Mouse (Mus musculus): ENCODE measurements around the gene Adamtsl4.
"Not testable (repeated sequence)": the region's sequence is repeated elsewhere in the genome, so short reads cannot be mapped to it uniquely, and the experiment has no call there.

The Adamtsl4 gene

DNA sequence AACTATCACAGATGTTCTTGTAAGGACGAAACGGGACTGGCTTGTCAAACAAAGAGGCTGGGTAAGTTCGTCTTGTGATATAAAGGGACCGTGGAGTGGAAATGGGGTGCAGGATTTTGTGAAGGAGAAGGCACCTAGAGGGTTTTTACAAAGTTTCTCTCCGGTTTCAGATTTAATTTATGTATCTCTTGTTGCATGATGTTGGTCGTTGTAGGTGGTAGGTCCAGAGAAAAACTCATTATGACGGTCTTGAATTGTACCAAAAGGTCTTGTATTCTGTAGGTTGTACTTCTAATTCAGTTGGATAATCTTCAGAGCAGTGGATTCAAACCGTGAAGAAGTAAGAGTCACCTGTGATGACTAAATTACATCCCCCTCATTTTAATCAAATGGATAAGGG, 27.8 kb downstream of the Adamtsl4 start:
- DNase-seq (ENCODE audit: low spot score): no peak

DNA sequence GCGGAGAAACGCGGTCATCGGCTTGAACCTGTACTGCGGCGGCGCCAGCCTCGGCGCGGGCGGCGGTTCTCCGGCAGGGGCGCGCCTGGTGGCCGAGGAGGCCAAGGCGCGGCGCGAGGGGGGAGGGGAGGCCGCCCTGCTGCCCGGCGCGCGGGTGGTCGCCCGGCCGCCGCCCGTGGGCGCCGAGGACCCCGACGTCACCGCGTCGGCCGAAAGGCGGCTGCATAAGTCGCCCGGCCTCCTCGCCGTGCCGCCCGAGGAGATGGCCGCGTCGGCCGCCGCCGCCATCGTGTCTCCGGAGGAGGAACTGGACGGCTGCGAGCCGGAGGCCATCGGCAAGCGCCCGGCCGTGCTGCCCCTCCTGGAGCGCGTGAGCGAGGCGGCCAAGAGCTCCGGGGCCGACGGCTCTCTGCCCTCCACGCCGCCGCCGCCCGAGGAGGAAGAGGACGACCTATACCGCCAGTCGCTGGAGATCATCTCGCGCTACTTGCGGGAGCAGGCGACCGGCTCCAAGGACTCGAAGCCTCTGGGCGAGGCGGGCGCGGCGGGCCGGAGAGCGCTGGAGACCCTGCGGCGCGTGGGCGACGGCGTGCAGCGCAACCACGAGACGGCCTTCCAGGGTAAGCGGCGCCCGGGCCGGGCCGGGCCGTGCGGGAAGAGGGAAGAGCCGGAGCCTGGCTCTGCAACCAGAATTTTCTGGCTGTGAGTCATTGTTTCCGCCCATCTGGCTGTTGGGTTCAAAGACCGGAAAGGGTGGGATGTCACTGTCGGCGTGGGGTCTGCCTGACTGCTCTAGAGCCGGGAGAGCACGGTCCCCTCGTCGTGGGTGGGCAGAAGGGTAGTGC, 28.6 kb downstream of the Adamtsl4 start:
- DNase-seq (ENCODE audit: low spot score): peak; percentile 79

DNA sequence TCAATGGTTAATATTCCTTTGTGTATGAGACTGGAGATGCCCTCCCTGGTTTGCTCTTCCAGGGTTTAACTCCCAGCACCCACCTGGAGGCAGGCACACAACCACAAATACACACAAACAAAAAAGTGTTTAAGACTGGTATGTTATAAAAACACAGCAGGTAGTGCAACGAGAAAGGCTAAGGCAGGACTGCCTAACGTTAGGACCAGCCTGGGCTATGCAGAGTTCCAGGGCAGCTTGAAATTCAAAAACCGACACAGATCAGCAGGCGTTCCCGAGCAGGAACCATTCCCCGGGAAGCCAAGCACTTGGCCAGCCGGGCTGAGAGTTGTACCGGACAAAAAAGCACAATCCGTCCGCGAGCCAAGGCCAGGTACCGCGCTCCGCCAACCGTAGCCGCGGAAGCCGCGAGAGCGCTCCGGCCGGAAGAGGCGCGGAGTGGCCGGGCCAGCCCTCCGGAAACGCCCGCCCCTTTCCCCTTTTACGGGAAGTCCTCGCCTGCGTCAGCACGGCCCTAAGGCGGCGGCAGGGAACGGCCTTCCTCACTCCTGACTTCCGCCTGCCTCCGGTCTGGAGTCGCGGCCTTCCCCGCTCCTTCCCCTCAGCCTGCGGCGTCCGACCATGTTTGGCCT, 29.4 kb downstream of the Adamtsl4 start, which contains the start of gene Mcl1:
TSS of gene Mcl1 (plus strand) at position 553 of the 632 bp plus-strand sequence.
- peak; percentile 97 for DNase-seq (ENCODE audit: low spot score)

DNA sequence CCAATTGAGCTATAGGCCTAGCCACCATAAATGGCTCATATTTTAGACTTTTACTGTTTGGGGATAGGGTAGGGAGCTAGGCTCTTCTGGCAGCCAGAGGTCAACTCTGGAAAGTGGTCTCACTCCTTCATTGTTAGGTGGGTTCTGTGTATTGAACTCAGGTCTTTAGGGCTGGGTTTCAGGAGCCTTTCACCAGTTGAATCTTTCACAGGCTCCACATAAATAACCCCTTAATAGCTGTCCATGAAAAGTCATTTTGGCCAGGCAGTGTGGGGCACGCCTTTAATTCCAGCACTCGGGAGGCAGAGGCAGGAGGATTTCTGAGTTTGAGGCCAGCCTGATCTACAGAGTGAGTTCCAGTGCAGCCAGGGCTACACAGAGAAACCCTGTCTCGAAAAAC, 30.0 kb downstream of the Adamtsl4 start:
- DNase-seq (ENCODE audit: low spot score): no peak

DNA sequence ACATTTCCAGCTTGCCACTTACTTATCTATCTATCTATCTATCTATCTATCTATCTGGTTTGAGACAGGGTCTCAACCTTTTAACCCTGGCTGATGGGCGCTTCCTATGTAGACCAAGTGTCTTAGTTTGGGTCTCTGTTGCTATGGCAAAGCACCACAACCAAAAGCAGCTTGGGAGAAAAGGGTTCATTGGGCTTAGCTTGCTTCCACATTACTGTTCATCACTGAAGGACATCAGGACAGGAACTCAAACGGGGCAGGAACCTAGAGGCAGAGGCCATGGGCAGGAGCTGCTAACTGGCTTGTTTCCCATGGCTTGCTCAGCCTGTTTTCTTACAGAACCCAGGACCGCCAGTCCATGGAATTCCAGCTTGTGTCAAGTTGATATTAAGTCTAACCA, 30.6 kb downstream of the Adamtsl4 start:
- no peak for DNase-seq (ENCODE audit: low spot score)

DNA sequence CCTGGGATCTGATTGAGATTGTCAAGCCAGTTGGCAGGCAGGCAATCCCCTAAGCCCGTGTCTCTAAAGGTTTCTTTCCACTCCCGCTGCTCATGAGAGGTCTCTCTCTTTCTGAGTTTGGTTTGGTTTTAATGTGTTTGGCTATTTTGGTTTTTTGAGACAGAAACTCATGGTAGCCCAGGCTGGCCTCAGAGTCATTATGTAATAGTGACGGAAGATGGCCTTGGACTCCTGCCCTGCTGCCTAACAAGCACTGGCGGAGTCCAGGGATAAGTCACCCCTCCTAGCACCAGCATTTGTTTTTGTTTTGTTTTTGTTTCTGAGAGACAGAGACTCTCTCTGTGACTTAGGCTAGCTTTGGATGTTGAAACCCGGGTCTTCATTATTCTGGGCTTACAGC, 32.3 kb downstream of the Adamtsl4 start:
- no peak for DNase-seq (ENCODE audit: low spot score)

DNA sequence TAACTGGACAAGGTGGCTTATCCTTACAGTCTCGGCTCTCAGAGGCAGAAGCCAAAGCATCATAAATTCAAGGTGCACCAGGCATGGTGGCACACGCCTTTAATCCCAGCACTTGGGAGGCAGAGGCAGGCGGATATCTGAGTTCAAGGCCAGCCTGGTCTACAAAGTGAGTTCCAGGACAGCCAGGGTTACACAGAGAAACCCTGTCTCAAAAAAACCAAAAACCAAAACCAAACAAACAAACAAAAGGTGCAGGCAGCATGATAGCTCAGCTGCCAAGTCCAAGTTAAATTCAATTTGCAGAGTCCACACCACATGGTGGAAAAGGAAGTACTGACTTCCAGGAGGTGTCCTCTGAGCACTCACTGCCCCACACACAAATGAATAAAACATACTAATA, 33.3 kb downstream of the Adamtsl4 start:
- not testable (repeated sequence) for DNase-seq (ENCODE audit: low spot score)

DNA sequence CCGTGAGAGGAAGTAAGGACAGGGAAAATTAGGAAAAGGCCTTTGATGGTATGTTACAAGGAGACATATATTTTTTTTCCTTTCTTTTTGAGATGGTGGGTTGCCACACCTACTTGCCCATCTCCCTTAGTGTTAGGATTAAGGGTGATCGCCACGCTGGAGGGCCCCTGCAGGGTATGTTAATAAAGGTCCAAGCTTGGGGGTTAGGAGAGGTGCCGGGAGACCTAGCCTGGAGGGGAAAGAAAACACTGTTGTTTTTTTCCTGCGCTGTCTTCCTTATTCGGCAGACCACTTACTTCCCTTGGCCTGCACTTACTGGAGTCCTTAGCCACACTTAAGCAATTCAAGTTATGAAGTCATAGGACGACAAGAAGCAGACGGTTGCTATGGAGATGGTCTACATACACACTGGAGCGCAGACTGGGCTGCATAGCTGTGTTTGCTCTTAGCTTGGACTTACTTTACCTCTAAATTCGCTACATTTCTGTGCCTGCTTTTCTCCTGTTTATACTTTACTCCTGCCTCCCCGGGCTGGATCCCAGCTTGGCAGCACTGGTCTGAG, 34.2 kb downstream of the Adamtsl4 start:
- peak; percentile 48 for DNase-seq (ENCODE audit: low spot score)

DNA sequence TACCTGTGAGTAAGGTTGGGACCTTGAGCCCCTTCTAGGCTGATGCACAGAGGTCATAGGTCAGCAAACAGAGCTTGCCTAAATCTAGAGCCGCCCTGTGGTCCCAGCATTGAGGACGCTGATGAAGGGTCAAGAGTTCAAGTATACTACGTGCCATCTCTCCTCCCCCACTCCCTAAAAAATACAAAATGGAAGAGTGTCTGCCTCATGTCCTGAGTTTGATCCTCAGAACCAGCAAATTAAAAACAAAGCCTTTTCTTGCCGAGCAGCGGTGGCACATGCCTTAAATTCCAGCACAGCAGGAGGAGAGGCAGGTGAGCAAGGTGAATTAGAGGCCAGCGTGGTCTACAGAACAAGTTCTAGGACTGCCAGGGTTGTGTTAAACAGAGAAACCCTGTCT, 34.8 kb downstream of the Adamtsl4 start:
- no peak for DNase-seq (ENCODE audit: low spot score)

DNA sequence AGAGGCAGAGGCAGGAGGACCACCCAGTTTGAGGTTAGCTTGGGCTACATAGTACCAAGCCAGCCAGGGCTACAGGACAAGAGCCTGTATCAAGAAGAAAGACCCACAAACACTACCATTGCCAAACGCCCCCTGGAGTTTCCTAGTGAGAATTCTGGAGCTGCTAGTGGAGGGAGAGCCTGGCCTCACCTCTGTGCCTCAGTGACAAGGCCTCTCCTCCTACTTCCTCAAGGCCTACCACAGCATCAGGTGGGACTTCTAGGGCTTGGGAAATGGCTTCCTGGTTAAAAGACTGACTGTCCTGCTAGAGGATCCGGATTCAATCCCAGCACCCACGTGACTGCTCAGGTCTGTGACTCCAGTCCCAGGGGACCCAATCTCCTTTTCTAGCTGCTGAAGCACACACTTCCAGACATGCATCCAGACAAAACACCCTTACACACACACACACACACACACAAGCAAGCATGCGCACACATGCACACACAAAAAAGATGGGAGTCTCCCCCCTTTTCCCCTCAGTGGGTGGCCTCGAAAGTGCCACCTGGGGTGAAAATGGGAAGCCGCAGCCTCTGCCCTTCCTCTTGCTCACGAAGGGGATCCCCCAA, 35.4 kb downstream of the Adamtsl4 start:
- DNase-seq (ENCODE audit: low spot score): no peak

DNA sequence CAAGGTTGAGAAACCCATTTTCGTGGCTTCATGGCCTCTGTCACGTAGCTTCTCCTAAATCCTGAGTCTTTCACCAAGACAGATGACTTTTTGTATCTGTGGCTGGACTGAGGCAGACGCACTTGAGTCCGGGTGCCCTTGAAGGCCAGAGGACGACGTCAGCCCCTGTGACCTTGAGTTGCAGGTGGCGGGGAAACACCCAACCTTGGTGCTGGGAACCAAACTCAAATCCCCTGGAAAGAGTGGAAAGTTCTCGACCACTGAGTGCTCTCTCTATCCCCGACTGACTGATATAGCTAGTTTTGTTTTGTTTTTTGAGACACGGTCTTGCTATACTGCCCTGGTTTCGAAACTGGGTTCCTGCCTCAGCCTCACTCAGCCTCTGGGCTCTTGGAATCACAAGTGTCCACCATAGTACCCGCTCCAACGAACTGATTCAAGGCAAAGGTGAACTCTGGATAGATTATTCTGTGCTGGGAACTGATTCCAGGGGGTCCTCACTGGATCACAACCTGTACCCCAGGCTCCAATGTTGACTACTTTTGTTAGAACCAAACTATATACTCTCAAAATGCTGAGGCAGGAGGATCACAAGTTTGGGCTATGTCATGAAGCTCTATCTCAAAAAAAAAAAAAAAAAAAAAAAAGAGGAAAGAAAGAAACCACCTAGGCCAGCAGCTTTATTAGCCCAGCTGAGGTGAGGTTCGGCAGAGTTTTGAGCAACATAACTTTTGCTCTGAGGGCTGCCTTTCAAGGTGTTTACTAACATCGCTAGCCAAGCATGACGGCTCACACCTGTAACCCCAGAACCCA, 36.1 kb downstream of the Adamtsl4 start:
- DNase-seq (ENCODE audit: low spot score): no peak

DNA sequence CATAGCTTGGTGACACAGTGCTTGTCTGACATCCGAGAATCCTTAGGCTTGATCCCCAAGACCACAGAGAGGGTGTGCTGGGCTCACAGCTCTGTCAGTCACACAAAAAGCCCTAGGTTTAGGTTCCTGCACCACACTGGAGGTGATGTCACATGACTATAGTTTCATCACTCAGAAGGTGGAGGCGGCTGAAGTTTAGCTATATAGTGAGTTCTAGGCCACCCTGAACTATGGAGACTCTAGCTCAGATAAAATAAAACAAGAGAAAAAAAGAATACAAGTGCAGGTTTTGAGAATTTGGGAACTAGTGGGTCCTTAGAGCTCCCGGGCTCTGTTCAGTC, 36.7 kb downstream of the Adamtsl4 start:
- no peak for DNase-seq (ENCODE audit: low spot score)

DNA sequence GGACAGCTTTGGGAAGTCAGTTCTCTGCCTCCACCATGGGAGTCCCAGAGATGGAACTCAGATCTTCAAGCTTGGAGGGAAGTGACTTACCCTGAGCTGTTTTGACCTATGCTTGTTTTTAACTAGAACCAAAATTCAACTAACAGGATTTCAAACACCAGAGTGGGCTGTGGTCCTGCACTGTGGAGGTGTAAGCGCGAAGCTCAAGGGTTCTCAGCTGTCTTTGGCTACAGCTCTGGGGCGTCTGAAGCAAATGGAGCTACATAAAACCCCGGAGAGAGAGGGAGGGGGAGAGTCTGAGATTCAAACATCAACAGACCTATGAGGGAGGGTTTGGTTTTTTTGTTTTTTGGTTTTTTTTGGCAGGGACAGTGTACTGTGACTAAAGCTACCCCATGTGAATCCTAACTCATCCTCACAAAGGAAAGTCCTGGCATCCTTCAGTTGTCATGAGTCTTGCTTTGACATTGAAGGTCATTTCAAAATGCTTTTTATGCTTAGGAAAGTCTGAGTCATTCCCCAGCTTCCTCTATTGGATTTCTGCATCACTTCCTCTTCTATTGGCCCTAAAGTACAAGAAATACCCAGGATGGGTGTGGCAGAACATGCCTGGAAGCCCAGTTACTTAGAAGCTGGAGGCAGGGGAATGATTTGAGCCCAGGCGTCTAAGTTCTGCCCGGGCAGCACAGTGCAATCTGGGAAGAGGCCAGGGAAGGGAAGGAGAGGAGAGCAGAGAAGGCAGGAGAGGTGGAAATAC, 37.3 kb downstream of the Adamtsl4 start:
- peak; percentile 60 for DNase-seq (ENCODE audit: low spot score)

DNA sequence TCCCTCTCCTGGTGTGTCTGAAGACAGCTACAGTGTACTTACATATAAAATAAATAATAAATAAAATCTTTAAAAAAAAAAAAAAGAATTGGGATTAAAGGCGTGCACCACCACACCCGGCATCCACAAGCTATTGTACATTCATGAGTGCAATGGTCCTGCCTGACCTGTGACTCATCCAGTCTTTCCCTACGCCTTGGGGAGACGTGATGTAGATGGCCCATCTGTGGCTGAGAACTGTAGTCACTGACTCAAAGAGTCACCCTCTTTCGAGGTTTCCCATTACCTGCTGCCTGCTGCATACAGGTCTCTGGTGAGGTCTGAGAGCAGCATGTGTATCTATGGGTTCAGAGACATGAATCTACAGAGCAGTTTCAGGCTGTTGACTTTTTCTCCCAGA, 39.7 kb downstream of the Adamtsl4 start:
- DNase-seq (ENCODE audit: low spot score): no peak

DNA sequence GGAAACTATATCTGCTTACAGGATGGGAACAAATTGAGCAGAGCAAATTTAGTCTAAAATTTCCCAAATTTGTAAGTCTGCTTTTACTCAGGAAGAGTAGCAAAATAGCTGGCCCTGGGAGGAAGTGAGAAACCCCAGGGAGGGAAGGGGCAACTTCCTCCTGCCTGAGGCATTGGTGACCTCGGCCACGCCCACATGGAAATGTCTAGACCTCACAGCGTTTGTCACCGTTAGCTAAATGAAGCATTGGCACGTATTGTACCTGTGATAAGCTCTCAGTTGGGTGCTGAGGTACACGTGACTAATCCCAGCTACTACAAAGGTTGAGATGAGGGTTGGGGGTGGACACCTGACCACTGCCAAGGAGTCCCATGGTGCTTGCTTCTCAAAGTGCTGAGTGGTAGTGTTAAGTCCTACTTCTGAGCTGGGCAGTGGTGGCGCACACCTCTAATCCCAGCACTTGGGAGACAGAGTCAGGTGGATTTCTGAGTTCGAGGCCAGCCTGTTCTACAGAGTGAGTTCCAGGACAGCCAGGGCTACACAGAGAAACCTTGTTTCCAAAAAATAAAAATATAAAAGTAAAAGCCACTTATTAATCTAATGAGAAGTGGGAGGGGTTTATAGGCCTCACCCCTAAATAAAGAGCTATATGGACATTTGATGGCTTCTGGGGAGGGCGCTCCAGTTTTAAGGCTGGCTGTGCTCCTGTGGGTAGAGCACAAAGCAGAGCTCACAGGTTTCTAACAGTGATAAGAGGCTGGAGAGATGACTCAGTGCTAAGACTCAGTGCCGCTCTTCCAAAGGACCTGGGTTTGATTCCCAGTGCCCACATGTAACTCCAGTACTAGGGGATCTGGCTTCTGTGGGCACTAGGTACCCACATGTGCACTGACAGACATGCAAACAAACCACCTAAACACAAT, 42.1 kb downstream of the Adamtsl4 start:
- DNase-seq (ENCODE audit: low spot score): no peak

DNA sequence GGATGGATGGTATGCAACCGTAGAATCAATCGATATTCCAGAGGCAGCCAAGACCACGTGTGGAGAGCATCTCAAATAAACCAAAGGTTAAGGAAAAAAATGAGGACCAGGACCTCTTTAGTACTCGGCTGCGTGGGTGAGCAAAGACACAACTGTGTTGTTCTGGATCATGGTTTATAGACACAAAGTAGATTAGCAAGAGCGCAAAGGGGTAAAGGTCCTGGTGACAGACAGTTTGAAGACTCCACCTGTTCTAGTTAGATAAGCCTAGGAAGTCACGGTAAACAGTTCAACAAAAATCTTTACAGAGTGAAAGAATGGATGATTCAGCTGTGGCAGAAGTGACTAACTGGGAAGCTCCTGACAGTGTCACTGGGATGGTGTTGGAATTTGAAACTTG, 44.6 kb downstream of the Adamtsl4 start:
- no peak for DNase-seq (ENCODE audit: low spot score)

DNA sequence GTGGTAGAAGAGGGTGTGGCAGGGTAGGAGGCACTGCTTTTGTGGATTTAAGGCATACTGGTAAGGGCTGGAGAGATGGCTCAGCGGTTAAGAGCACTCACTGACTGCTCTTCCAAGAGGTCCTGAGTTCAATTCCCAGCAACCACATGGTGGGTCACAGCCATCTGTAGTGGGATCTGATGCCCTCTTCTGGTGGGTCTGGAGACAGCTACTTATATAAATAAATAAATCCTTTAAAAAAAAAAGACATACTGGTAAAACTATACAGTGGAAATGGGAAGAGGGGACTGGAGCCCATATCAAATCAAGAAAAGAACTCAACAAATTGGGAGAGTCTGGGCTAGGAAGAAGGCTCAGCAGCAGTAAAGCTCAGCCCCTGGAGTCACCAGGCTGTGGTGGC, 48.0 kb downstream of the Adamtsl4 start:
- no peak for DNase-seq (ENCODE audit: low spot score)

DNA sequence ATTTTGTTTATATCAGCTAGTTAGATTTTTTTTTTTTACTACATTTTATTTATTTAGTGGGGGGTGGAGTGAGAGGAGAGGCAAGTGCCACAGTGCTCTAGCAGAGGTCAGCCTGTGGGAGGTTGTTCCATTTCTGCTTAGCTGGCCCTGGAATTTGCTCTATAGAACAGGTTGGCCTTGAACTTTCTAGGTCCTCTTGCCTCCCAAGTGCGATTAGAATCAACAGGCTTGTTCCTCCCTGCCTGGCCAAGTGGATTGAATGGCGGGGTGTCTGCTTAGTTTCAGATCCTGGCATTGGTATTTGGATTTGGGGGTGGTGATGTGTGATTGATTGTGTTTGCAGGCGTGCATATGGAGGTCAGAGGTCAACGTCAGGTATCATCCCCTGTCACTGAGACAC, 51.6 kb downstream of the Adamtsl4 start:
- DNase-seq (ENCODE audit: low spot score): no peak

DNA sequence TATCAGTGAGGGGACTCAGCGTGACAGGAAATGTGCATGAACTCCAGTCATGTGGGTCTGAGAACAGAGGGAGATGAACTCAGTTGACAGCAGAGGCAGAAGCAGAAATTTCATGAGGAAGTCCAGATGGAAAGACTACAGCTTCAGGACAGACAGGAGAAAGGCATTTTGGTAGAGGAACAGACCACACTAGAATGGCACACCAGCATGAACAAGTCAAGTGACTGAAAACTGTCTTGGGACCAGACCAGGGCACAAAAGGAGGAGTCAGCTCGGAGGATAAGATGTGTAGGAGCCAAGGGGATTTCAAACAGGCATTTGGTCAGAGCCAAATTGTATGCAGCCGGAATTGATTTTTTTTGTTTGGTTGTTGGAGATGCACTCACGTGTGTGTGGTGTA, 52.1 kb downstream of the Adamtsl4 start:
- DNase-seq (ENCODE audit: low spot score): no peak

Measured in MN1 (cell line).